Mouse (Mus musculus) midbrain, embryonic 13.5 days (tissue): Measurements from ENCODE around the gene Slc9a8. TPM values are rescaled to one million over a fixed set of nuclear protein-coding genes. Genes with fewer than 3 reads are reported as not detected.

ENCODE experiments used
- ATAC-seq: fragments of 200-750 bp; cut with Nextera tagmentation; 2 replicates; pipeline ENCODE4 v1.8.0; 2017; ENCODE audit warnings: mild to moderate bottlenecking, moderate TSS enrichment, moderate library complexity
- H3K27ac ChIP-seq: fragments of 300-500 bp; sonication (generic); 2 replicates; pipeline ENCODE4 v1.5.1; 2015; ENCODE audit warnings: inconsistent platforms, mild to moderate bottlenecking, moderate library complexity
- H3K27me3 ChIP-seq: fragments of 300-500 bp; sonication (generic); 2 replicates; pipeline ENCODE4 v1.6.1; 2015; ENCODE audit warnings: mild to moderate bottlenecking, inconsistent platforms
- H3K36me3 ChIP-seq: fragments of 300-500 bp; sonication (generic); 2 replicates; pipeline ENCODE4 v1.6.1; 2015; ENCODE audit warnings: mild to moderate bottlenecking, inconsistent platforms
- H3K4me1 ChIP-seq: fragments of 300-500 bp; sonication (generic); replicated peaks from 2 replicates; pipeline ENCODE4 v1.6.1; 2015; ENCODE audit warnings: inconsistent platforms
- H3K4me2 ChIP-seq: fragments of 300-500 bp; sonication (generic); replicated peaks from 2 replicates; pipeline ENCODE4 v1.6.1; 2015; ENCODE audit warnings: moderate library complexity, mild to moderate bottlenecking, inconsistent platforms
- H3K4me3 ChIP-seq: fragments of 300-500 bp; sonication (generic); replicated peaks from 2 replicates; pipeline ENCODE4 v1.5.1; 2015; ENCODE audit warnings: mild to moderate bottlenecking, inconsistent platforms
- H3K9ac ChIP-seq: fragments of 300-500 bp; sonication (generic); replicated peaks from 2 replicates; pipeline ENCODE4 v1.6.1; 2015; ENCODE audit warnings: mild to moderate bottlenecking, inconsistent platforms
- H3K9me3 ChIP-seq: fragments of 300-500 bp; sonication (generic); 2 replicates; pipeline ENCODE4 v1.6.1; 2016; ENCODE audit warnings: mild to moderate bottlenecking, inconsistent platforms
- WGBS: fragments of 180-500 bp; shearing (Covaris S2); methylation state at CpG from one replicate; pipeline ENCODE4 v1.1.7; 2015; 5-methylcytosine and 5-hydroxymethylcytosine counted together
- polyA plus RNA-seq: library from polyadenylated mRNA; unstranded; fragments of >200 nt; fragmentation: Nextera tagmentation; extraction: Ambion mirVana; gene quantifications from 2 replicates; pipeline ENCODE4 v1.2.1, GENCODE M21; 2015

The Slc9a8 gene
- polyA plus RNA-seq, 1 experiment from 2014 or later: 23.0 TPM

DNA sequence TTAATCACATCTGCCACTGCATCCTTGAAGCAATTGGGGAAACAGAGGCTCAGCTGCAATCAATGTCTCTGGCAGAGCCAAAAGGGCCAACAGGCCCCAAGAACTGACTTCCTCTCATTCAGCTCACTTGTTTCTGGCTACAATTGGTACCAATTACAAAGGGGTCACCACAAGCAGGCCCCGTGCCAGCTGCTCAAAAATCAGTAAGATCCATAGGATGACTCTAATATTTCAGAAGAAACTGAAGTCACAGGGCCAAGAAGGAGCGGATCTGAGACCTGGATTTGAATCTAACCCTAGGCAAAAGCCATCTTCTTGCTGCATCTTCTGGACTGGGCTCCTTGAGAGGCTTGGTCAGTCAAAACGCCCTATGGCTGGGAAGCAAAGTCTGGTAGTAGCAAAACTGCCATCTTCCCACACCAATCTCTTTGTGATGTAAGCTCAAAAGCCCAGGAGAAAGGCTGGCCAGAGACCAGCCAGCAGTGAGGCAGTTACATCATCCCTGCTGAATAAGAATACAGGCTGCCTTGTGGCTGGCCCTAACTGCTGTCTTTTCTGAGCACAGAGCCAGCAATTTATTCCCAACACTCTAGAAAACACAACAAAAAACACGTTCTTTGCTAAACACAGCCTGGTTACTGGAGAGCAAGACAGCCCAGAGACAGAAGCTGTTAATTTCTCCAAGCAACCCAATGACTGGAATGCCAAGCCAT is 69.5 kb downstream of the Slc9a8 start:
- WGBS: 82% methylated on average over 4 of the region's 4 CpGs
- Histone ChIP-seq H3K9ac (peak overlapping the region; percentile 98), H3K36me3 (peaks cover 11% of the 10 kb centered on the region; the same call in 1 of the 2 replicates), H3K4me1 (peaks cover 24% of the 10 kb centered on the region), H3K27me3 (no peaks in the 10 kb centered on the region), H3K4me2 (peak overlapping the region; percentile 92), H3K4me3 (peak overlapping the region; percentile 100), H3K27ac (peak overlapping the region; percentile 97; the same call in 1 of the 2 replicates), H3K9me3 (no peaks in the 10 kb centered on the region)
- ATAC-seq: no peak

DNA sequence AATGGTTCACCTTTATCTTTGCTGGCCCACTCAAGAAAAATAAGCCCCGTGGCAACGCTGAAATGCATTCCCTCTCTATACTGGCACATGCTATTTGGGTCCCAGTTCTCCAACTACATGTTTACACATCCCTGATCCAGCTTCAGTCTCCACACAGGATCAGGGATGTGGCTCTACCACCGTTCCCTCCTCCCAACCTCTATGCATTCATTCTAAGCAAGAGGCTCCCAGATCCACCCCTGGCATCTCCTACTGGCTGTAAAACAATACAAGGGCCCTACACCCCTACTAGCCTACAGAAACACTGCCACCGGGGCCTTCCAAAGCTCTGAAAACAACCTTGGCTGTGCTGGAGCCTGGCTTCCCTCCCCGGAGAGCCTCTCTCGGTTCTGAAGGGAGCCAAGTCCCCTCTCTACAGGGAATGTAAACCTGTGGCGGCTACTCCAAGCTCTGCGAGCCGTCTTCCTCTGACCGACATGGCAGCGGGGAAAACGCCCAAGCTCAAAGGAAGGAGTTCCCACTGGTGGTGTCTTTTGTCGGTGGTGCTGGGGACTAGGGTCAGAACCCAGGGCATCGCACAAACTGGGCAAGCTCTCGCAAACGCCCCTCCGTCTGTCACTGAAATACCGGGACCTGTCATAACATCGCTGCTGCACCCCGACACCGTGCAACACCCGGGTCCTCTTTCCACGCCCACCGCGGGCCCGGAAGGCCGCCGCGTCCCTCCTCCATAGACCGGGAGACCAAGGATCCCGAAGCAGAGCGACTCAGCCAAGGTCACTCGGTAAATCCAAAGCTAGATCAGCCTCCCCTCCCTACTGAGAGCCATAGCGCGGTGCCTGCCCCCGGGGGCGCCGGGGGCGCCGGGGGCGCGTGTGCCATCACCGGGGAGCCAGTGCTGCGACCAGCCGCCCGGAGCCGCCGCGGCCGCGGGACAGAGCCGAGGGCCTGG is 70.5 kb downstream of the Slc9a8 start, which contains the start of gene Rnf114:
Gene Rnf114 (plus strand): TSS at position 889 of the 952 bp plus-strand sequence.
- Histone ChIP-seq H3K27me3 (no peaks in the 10 kb centered on the region), H3K4me3 (peak within 1 kb of the TSS; percentile 100), H3K36me3 (peaks cover 6% of the 10 kb centered on the region; the same call in 1 of the 2 replicates), H3K27ac (peak within 1 kb of the TSS; percentile 97), H3K9me3 (no peaks in the 10 kb centered on the region), H3K4me2 (peak within 1 kb of the TSS; percentile 92), H3K9ac (peak within 1 kb of the TSS; percentile 98), H3K4me1 (peaks cover 24% of the 10 kb centered on the region)
- ATAC-seq: peak; percentile 39
- 3% methylated on average over 52 of the region's 52 CpGs for WGBS

DNA sequence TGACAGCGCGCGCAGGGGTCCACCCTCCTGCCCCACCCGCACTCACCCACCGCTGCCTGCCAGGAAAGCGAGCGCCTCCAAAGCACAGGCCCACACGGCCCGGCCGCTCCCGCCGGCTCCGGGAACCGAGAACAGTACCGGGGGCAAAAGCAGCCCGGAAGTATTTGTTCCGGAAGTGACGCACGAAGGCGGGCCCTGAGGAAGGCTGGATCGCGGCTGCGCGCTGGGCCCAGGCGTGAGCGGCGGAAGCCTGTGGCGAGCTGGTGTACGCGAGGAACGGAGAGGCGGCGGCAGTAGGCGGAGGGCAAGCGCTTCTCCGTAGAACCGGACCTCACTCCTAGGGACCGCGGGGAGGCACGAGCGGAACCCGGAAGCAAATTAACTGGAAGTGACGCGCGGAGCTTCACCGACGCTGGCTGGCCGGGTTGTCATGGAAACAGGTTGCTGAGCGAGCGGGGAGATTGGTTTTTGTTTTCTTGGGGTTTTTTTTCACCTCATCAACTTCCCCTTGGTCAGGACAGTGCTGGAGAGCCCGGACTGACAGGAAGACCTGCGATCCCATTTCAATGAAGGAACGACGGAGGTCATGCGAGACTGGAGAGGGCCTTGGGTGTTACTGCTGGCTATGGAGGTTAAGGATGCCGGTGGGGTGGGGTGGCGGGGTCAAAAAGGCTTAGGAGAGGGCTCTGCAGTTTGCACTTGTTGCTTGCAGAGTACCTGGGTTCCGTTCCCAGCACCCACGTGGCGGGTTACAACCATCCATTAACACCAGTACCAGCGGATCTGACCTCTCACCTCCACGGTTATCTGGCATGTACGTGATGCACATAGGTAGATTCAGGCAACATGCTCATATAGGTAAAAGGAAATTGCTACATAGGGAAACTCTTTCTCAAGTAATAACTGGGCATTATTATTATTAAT is 71.5 kb downstream of the Slc9a8 start, which contains the start of gene Spata2:
Gene Spata2 (minus strand): TSS at position 175 of the 924 bp plus-strand sequence.
- H3K27me3 ChIP-seq: no peaks in the 10 kb centered on the region
- peak within 1 kb of the TSS; percentile 100 for H3K4me3 ChIP-seq
- peak within 1 kb of the TSS; percentile 97 for H3K27ac ChIP-seq
- WGBS: 3% methylated on average over 63 of the region's 63 CpGs
- peak; percentile 92 for ATAC-seq
- H3K9ac ChIP-seq: peak within 1 kb of the TSS; percentile 98
- H3K36me3 ChIP-seq: no peaks in the 10 kb centered on the region; the same call in 1 of the 2 replicates
- H3K4me2 ChIP-seq: peak within 1 kb of the TSS; percentile 92
- peaks cover 24% of the 10 kb centered on the region for H3K4me1 ChIP-seq
- no peaks in the 10 kb centered on the region for H3K9me3 ChIP-seq

DNA sequence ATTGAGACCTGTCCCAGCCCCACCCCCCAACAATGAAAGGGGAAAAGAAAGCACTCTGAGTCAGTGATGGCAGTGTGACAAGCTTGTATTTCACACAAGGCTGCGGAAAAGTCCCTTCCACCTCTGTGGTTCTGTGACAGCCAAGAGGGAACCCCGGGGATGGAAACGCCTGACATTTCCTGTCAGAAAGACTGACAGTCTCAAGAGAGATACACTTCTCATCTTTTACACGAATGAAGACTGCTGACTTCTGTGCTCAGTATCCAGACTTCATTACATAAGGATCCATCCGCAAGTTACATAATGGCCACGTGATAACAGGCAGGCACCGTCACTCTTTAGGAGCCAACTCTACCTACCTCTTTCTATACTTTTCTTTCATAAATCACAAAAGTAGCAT is 74.9 kb downstream of the Slc9a8 start:
- Histone ChIP-seq H3K27ac (no peak overlapping the region), H3K4me1 (peaks cover 15% of the 10 kb centered on the region), H3K27me3 (no peaks in the 10 kb centered on the region), H3K36me3 (no peaks in the 10 kb centered on the region), H3K4me2 (no peak overlapping the region), H3K4me3 (no peak overlapping the region), H3K9me3 (no peaks in the 10 kb centered on the region), H3K9ac (no peak overlapping the region)
- 90% methylated on average over 7 of the region's 7 CpGs for WGBS
- ATAC-seq: no peak

DNA sequence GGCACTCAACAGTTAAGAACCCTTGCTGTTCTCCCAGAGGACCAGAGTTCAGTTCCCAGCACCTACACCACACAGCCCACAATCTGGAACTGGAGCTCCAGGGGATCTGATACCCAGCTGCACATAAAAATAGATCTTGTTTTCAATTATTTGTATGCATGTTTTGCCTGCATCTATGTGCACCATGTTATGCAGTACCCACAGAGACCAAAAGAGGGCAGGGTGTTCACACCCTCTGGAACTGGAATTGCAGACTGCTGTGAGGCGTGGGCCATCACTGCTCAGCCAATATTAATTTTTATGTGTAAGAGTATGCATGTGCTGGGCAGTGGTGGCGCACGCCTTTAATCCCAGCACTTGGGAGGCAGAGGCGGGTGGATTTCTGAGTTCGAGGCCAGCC is 75.8 kb downstream of the Slc9a8 start:
- H3K36me3 ChIP-seq: no peaks in the 10 kb centered on the region
- H3K27me3 ChIP-seq: no peaks in the 10 kb centered on the region
- H3K9ac ChIP-seq: no peak overlapping the region
- no peak overlapping the region for H3K4me2 ChIP-seq
- ATAC-seq: no peak
- H3K9me3 ChIP-seq: no peaks in the 10 kb centered on the region
- 71% methylated on average over 5 of the region's 5 CpGs for WGBS
- peaks cover 8% of the 10 kb centered on the region for H3K4me1 ChIP-seq
- no peak overlapping the region for H3K27ac ChIP-seq
- H3K4me3 ChIP-seq: no peak overlapping the region

DNA sequence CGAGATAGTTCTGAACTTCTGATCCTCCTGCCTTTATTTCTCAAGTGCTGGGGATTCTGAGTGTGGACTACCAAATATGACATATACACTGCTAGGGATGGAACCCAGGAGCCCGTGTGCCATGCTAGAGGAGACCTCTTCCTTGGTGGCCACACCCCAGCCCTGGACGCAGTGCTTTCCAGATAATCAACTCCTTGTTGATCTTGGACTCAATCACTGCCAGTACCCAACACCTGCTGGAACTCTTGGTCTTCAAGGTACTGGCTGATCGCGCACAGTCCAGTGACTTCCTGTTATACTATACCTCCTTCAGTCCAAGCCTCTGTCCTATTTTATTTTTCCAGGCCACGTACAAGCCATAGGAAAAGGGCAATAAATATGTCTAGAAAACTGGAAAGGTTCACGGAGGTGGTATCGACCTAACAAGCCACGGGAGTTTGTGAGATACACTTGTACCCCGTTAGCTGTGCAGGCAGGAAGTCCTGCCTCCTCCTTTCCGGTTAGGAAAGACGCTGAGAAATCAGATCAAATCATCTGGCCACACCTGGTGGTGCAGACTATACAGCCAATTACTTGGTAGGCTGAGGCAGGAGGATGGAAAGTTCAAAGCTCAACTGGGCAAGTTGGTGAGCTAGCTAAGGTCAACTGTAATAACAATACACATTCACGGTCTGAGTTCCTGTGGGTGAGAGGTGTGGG is 81.2 kb downstream of the Slc9a8 start:
- peaks cover 12% of the 10 kb centered on the region for H3K36me3 ChIP-seq
- no peaks in the 10 kb centered on the region for H3K27me3 ChIP-seq
- H3K9ac ChIP-seq: peak overlapping the region; percentile 98; the same call in 1 of the 2 replicates
- no peaks in the 10 kb centered on the region for H3K9me3 ChIP-seq
- WGBS: 51% methylated on average over 13 of the region's 13 CpGs
- peak; percentile 21 for ATAC-seq
- peak overlapping the region; percentile 30; the same call in 1 of the 2 replicates for H3K27ac ChIP-seq
- H3K4me1 ChIP-seq: peaks cover 36% of the 10 kb centered on the region
- peak overlapping the region; percentile 96 for H3K4me2 ChIP-seq
- peak overlapping the region; percentile 96 for H3K4me3 ChIP-seq

DNA sequence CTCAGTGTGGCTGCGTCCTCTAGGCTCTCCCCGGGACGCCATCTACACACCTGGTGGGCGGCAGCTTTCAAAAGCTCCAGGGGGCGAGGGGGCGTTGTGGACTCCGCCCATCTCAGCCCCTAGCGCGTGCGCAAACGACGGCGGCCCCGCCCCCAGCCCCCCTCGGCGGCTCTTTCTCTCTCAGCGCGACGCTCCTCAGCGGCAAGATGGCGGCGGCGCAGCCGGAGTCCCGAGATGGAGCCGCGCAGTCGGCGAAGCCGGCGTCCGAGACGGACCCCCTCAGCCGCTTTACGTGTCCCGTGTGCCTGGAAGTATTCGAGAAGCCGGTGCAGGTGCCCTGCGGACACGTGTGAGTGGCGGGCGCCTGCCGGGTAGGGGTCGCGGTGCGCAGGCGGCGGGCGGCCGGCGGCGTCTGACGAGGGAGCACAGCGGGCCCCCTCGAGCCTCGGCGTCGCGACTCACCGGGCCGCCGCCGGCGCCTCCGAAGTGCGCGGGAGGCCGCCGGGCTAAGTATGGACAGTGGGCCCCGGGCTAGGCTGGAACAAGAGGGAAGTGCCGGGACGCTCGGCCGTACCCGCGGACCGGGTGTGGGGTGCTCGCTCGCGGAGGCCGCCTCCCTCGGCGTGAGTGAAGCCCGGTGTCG is 81.9 kb downstream of the Slc9a8 start:
- ATAC-seq: peak; percentile 87
- Histone ChIP-seq H3K36me3 (peaks cover 18% of the 10 kb centered on the region), H3K4me2 (peak overlapping the region; percentile 96), H3K27ac (peak overlapping the region; percentile 84), H3K9ac (peak overlapping the region; percentile 98), H3K27me3 (no peaks in the 10 kb centered on the region), H3K4me3 (peak overlapping the region; percentile 96), H3K9me3 (no peaks in the 10 kb centered on the region), H3K4me1 (peaks cover 36% of the 10 kb centered on the region)
- WGBS: under 1% methylated on average over 81 of the region's 85 CpGs

DNA sequence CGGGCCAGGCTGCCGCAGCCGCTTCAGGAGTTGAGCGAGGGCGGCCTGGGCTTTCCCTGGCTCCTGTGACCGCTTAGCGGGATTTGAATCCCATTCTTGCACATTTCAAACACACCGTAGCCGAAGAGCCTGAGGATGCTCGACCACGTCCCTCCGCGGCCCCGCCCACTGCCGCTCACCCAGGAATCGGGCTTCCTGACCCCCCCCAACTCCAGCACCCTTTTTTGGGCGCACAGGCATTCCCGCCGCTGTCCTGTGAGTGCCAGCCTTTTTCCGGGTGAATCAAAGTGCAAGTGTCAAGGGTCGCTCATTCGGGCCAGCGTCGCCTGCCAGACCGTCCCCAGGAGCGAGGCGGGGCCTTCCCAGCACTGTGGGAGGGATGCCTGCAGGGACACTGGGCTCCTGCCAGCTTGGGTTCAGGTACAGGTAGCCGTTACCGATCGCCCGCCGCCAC is 82.4 kb downstream of the Slc9a8 start:
- Histone ChIP-seq H3K9ac (peak overlapping the region; percentile 98), H3K4me1 (peaks cover 36% of the 10 kb centered on the region), H3K27me3 (no peaks in the 10 kb centered on the region)

DNA sequence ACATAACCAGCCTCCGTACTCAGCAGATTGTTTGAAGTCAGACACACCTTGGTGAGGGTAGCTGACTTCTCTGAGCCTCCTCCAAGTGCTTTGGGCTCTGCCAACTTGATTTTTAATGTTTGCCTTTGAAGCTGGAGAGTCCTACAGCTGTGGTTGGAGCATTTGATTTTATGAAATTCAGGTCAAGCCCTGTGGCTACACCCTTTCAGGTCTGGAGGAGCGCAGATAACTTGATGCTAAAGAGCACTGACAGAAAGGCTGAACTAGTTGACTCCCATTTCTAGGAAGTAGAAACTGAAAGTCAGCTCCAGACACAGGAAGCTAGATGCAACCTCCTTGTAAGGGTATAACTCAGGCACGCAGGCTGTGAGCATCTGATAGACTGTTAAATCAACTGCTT is 83.6 kb downstream of the Slc9a8 start:
- 93% methylated on average over 3 of the region's 3 CpGs for WGBS
- H3K27ac ChIP-seq: no peak overlapping the region
- peak overlapping the region; percentile 96 for H3K4me2 ChIP-seq
- no peaks in the 10 kb centered on the region for H3K27me3 ChIP-seq
- H3K4me3 ChIP-seq: peak overlapping the region; percentile 96
- no peaks in the 10 kb centered on the region for H3K9me3 ChIP-seq
- peak overlapping the region; percentile 98; the same call in 1 of the 2 replicates for H3K9ac ChIP-seq
- peaks cover 35% of the 10 kb centered on the region for H3K36me3 ChIP-seq
- no peak for ATAC-seq
- peaks cover 36% of the 10 kb centered on the region for H3K4me1 ChIP-seq

More for the DNA sequence above, 82.4 kb downstream of the Slc9a8 start:
- H3K4me2 ChIP-seq: peak overlapping the region; percentile 96
- WGBS: 1% methylated on average over 32 of the region's 32 CpGs
- peak overlapping the region; percentile 84 for H3K27ac ChIP-seq
- H3K4me3 ChIP-seq: peak overlapping the region; percentile 96
- H3K36me3 ChIP-seq: peaks cover 24% of the 10 kb centered on the region
- ATAC-seq: peak; percentile 32
- H3K9me3 ChIP-seq: no peaks in the 10 kb centered on the region

DNA sequence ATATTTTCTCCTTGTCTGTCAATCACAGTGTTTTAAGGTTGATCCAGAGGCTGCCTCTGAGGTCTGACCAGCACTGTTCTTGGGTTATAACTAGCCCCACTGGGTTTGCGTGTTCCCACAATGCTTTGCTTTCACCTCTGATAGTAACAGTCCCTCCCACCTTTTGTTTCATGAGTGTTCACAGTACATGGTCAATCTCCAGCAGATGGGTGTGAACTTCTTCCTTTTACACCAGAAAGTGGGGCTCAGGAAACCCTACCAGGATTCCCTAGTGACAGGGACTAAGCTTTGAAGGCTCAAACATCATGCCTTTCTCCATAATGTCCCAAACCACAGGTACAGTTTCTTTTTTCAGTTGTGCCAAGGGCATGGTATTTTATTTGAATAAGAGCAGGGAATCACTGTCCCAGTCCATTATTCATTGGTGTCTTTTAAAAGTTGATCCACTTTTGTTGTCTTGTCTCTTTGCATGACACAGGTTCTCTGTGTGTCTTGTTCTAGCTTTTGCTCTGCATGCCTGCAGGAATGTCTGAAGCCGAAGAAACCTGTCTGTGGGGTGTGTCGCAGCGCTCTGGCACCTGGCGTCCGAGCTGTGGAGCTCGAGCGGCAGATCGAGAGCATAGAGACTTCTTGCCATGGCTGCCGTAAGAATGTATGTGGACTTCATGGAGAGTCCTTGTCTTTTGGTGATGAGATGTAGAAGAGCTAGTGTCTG is 85.2 kb downstream of the Slc9a8 start:
- Histone ChIP-seq H3K36me3 (peaks cover 51% of the 10 kb centered on the region), H3K9ac (peak overlapping the region; percentile 32; the same call in 1 of the 2 replicates)

More for the DNA sequence above, 85.2 kb downstream of the Slc9a8 start:
- WGBS: 95% methylated on average over 10 of the region's 10 CpGs
- peaks cover 36% of the 10 kb centered on the region for H3K4me1 ChIP-seq
- H3K27me3 ChIP-seq: no peaks in the 10 kb centered on the region
- H3K4me3 ChIP-seq: no peak overlapping the region
- H3K4me2 ChIP-seq: peak overlapping the region; percentile 96; the same call in 1 of the 2 replicates
- ATAC-seq: no peak
- no peak overlapping the region for H3K27ac ChIP-seq
- no peaks in the 10 kb centered on the region for H3K9me3 ChIP-seq
